Mouse (Mus musculus) neural tube, embryonic 14.5 days (tissue): ENCODE data around the gene Rnf186. TPM values are rescaled to one million over a fixed set of nuclear protein-coding genes. Genes with fewer than 3 reads are reported as not detected.
A peak's percentile ranks its signal among the peaks of the same experiment; 100 is the strongest.
"Not testable (repeated sequence)": the region's sequence is repeated elsewhere in the genome, so short reads cannot be mapped to it uniquely, and the experiment has no call there.

Source experiments
- ATAC-seq: fragments of 200-750 bp; cut with Nextera tagmentation; 2 replicates; pipeline ENCODE4 v1.8.0; 2017; ENCODE audit warnings: low read depth, mild to moderate bottlenecking, moderate TSS enrichment, moderate library complexity
- H3K27ac ChIP-seq: fragments of 300-500 bp; sonication (generic); 2 replicates; pipeline ENCODE4 v1.5.1; 2014; ENCODE audit warnings: low read depth, mild to moderate bottlenecking, control low read depth, low read length, moderate library complexity, mixed read lengths
- H3K27me3 ChIP-seq: fragments of 300-500 bp; sonication (generic); 2 replicates; pipeline ENCODE4 v1.6.1; 2014; ENCODE audit warnings: low read length; ENCODE audit not compliant: control insufficient read depth, insufficient read depth
- H3K36me3 ChIP-seq: fragments of 300-500 bp; sonication (generic); 2 replicates; pipeline ENCODE4 v1.6.1; 2014; ENCODE audit warnings: low read length, mixed read lengths; ENCODE audit not compliant: control insufficient read depth, insufficient read depth
- H3K4me1 ChIP-seq: fragments of 300-500 bp; sonication (generic); 2 replicates; pipeline ENCODE4 v1.6.1; 2014; ENCODE audit warnings: low read length; ENCODE audit not compliant: control insufficient read depth, insufficient read depth
- H3K4me2 ChIP-seq: fragments of 300-500 bp; sonication (generic); 2 replicates; pipeline ENCODE4 v1.6.1; 2014; ENCODE audit warnings: mild to moderate bottlenecking, low read depth, low read length, control low read depth
- H3K4me3 ChIP-seq: fragments of 300-500 bp; sonication (generic); 2 replicates; pipeline ENCODE4 v1.5.1; 2014; ENCODE audit warnings: low read depth, low read length, control low read depth, mixed read lengths
- H3K9ac ChIP-seq: fragments of 300-500 bp; sonication (generic); replicated peaks from 2 replicates; pipeline ENCODE4 v1.6.1; 2014; ENCODE audit warnings: low read depth, mild to moderate bottlenecking, control low read depth, low read length, mixed read lengths
- H3K9me3 ChIP-seq: fragments of 300-500 bp; sonication (generic); 2 replicates; pipeline ENCODE4 v1.6.1; 2016; ENCODE audit warnings: low read length; ENCODE audit not compliant: control insufficient read depth
- WGBS: fragments of 180-500 bp; shearing (Covaris S2); extraction: QIAGEN DNeasy Blood & Tissue Kit; methylation state at CpG from one replicate; pipeline ENCODE4 v1.1.7; 2014; 5-methylcytosine and 5-hydroxymethylcytosine counted together
- polyA plus RNA-seq: library from polyadenylated mRNA; unstranded; fragments of >200 nt; fragmentation: Nextera tagmentation; extraction: Ambion mirVana; gene quantifications from 2 replicates; pipeline ENCODE4 v1.2.1, GENCODE M21; 2014

The Rnf186 gene
- polyA plus RNA-seq, 1 experiment from 2014 or later = not detected

DNA sequence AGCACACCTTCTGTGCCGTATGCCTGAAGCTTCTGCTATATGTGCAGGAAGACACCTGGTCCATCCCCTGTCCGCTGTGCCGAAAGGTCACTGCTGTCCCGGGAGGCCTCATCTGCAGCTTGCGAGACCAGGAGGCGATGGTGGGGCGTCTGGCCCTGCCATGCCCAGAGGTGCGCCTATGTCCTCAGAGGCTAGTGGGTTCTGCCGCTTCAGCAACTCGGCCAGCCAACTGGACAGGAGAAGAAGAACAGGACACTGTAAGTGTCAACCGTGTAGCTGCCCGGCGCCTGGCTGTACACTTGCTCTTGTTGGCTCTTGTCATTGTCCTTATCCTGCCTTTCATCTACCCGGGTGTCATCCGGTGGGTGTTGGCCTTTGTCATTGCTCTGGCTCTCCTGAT, 573 bp downstream of the Rnf186 start:
- Histone ChIP-seq H3K27ac (no peak overlapping the region), H3K4me1 (no peaks in the 10 kb centered on the region), H3K9me3 (no peaks in the 10 kb centered on the region), H3K27me3 (no peaks in the 10 kb centered on the region), H3K36me3 (no peaks in the 10 kb centered on the region), H3K4me2 (no peak overlapping the region), H3K4me3 (no peak overlapping the region), H3K9ac (no peak overlapping the region)
- WGBS = 93% methylated on average over 15 of the region's 15 CpGs
- ATAC-seq = no peak

DNA sequence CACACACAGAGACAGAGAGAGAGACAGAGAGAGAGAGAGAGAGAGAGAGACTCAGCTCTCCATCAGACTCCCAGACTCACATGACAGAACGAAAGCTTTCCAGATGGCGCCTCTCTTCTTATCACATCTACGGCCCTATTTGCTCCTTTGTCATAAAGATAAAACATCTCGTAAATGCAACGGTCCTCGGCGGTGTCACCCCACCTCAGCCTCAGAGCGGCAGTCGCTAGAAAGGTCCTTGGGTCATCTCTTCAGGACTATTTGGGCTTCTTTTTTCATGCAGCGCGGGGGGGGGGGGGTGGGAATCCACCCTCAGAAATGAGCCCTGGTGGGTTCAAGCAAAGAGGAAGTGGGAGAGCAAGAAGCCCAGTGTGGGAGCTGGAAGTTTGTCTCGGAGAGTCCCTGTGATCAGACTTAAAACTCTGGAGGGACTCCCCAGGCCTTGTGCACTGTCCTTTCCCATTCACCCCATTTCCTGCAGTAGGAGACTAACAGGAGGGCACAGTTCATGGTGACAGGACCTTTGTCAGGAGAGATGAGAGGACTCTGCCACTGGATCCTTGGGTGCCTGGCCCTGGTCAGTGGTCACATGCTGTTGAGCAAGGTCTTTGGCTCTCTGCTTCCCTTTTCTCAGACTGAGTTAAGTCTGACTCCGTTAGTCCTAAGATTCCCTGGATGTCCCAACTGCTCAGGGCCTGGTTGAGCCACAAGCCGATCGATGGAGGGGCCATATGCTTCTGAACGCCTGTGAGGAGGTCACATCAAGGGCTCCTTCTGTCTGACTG, 2.1 kb downstream of the Rnf186 start:
- no peak overlapping the region for H3K4me2 ChIP-seq
- H3K27ac ChIP-seq = no peak overlapping the region
- no peak overlapping the region for H3K9ac ChIP-seq
- no peaks in the 10 kb centered on the region for H3K36me3 ChIP-seq
- no peak overlapping the region for H3K4me3 ChIP-seq
- no peak for ATAC-seq
- peaks cover 4% of the 10 kb centered on the region; the same call in 1 of the 2 replicates for H3K4me1 ChIP-seq
- no peaks in the 10 kb centered on the region for H3K27me3 ChIP-seq
- WGBS = 66% methylated on average over 16 of the region's 16 CpGs
- no peaks in the 10 kb centered on the region for H3K9me3 ChIP-seq

DNA sequence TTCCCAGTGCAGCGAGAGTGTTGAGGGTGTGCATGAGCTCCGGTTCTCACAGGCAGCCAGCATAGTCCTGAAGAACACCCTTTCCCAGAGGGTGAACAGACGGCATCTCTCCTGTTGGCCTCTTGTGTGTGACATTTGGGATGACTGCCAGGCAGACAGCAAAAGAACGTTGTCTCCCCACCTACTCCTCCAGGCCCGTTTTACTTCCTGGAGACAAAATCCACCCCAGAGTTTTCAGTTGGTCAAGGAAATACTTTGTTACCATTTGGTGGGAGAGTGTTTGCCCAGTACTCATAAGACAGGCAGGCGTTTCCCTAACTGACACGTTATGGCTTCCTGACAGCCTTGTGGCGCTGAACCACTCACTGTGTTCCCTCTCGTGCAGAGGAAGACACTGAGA, 2.8 kb downstream of the Rnf186 start:
- Histone ChIP-seq H3K4me1 (peaks cover 4% of the 10 kb centered on the region; the same call in 1 of the 2 replicates), H3K4me3 (no peak overlapping the region), H3K27ac (no peak overlapping the region), H3K4me2 (no peak overlapping the region), H3K27me3 (no peaks in the 10 kb centered on the region), H3K36me3 (no peaks in the 10 kb centered on the region), H3K9ac (no peak overlapping the region), H3K9me3 (no peaks in the 10 kb centered on the region)
- 76% methylated on average over 9 of the region's 9 CpGs for WGBS
- no peak for ATAC-seq

- no peak overlapping the region for H3K4me2 ChIP-seq
- no peaks in the 10 kb centered on the region for H3K36me3 ChIP-seq
- H3K4me1 ChIP-seq = peaks cover 4% of the 10 kb centered on the region; the same call in 1 of the 2 replicates
- no peaks in the 10 kb centered on the region for H3K27me3 ChIP-seq
- H3K9ac ChIP-seq = no peak overlapping the region
- WGBS = 91% methylated on average over 6 of the region's 6 CpGs
- no peak overlapping the region for H3K4me3 ChIP-seq
- no peak overlapping the region for H3K27ac ChIP-seq
- no peaks in the 10 kb centered on the region for H3K9me3 ChIP-seq
- ATAC-seq = no peak
These were observed 4.5 kb downstream of the Rnf186 start for GRCm38 (mm10) chr4:138971371-138971770.

DNA sequence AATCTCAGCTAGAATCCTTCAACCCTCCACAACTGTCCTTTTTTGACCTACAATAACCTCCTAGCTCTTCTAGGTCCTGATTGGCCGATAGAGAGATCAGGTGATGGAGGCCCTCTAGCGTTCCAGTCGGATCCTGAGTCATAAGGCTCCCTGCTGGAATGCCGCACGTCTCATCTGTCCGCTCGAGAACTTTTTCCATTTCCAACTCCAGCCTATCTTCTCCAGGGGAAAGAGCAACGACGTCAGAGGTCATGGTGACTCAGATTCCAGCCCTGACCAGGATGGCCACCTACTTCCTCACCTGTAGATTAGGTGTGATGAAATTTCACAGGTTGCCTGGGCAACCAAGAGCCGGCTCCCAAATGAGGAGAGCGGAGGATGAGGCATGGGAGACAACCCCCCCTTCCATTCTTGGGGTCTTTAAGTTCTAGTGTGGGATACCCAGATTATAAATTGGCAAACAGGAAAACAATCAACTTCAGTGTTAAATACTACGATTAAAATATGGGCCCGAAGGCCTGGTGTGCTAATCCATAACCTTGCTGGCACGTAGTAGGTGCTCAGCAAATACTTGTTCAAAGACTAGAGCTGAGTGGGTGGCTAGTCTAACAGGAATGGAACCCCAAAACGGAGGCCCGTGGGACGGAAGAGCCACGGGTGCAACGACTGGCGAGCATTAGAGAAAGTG, 5.4 kb downstream of the Rnf186 start:
- no peak overlapping the region for H3K27ac ChIP-seq
- no peak for ATAC-seq
- 24% methylated on average over 20 of the region's 20 CpGs for WGBS

GRCm38 (mm10) chr4:138972827-138973718, 6.2 kb downstream of the Rnf186 start, which contains the start of gene Tmco4:
Gene Tmco4 (plus strand): TSS chr4:138972888.
- peak; percentile 68; the same call in 1 of the 2 replicates for ATAC-seq
- Histone ChIP-seq H3K4me2 (peak within 1 kb of the TSS; percentile 76), H3K27ac (no peak within 1 kb of the TSS), H3K9ac (peak within 1 kb of the TSS; percentile 54), H3K36me3 (no peaks in the 10 kb centered on the region), H3K4me1 (peaks cover 4% of the 10 kb centered on the region; the same call in 1 of the 2 replicates), H3K27me3 (no peaks in the 10 kb centered on the region), H3K4me3 (peak within 1 kb of the TSS; percentile 38), H3K9me3 (no peaks in the 10 kb centered on the region)
- under 1% methylated on average over 57 of the region's 60 CpGs for whole genome bisulfite sequencing

More for the DNA sequence above, 5.4 kb downstream of the Rnf186 start:
- Histone ChIP-seq H3K4me3 (peak overlapping the region; percentile 38), H3K27me3 (no peaks in the 10 kb centered on the region), H3K36me3 (no peaks in the 10 kb centered on the region), H3K9ac (peak overlapping the region; percentile 54; the same call in 1 of the 2 replicates), H3K4me2 (peak overlapping the region; percentile 76), H3K4me1 (peaks cover 4% of the 10 kb centered on the region; the same call in 1 of the 2 replicates), H3K9me3 (no peaks in the 10 kb centered on the region)

DNA sequence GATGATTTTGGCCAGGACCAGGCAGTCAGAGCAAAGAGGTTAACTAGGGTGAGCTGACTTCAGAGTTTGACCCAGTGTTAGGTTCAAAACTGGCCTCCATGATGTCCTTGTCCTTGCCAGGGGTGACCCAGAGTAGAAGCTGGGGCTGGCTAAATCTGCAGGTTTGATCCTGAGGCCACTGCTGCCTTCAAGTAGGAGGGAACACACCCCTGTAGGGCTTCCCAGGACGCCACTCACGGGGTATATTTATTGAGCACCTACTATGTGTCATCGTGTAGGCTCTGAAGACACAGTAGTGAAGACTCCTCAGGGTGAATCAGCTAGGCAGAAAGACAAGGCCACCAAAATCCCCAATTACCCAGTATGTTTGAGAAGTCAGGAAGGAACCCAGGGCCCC, 6.8 kb downstream of the Rnf186 start:
- 56% methylated on average over 3 of the region's 3 CpGs for WGBS
- H3K4me1 ChIP-seq = peaks cover 4% of the 10 kb centered on the region; the same call in 1 of the 2 replicates
- no peak for ATAC-seq
- no peaks in the 10 kb centered on the region for H3K9me3 ChIP-seq
- H3K9ac ChIP-seq = peak overlapping the region; percentile 54; the same call in 1 of the 2 replicates
- no peaks in the 10 kb centered on the region for H3K27me3 ChIP-seq
- H3K4me2 ChIP-seq = peak overlapping the region; percentile 76
- H3K4me3 ChIP-seq = peak overlapping the region; percentile 38
- no peaks in the 10 kb centered on the region for H3K36me3 ChIP-seq
- H3K27ac ChIP-seq = no peak overlapping the region

GRCm38 (mm10) chr4:138974540-138974939, 7.6 kb downstream of the Rnf186 start:
- not testable (repeated sequence) for H3K4me3 ChIP-seq, H3K36me3 ChIP-seq, H3K4me1 ChIP-seq, H3K27ac ChIP-seq, H3K27me3 ChIP-seq, ATAC-seq, H3K4me2 ChIP-seq, H3K9me3 ChIP-seq, H3K9ac ChIP-seq
- WGBS = 90% methylated on average over 2 of the region's 2 CpGs
